Mouse (Mus musculus): ENCODE results near the gene Frem2.

GRCm38 (mm10) chr3:53472061-53472460, 185.1 kb downstream of the Frem2 start:
- TF ChIP-seq GATA1 (IDR thresholded peaks at IDR 0.05; ENCODE audit: low read length) (no peak), TAL1 (IDR thresholded peaks at IDR 0.05; ENCODE audit: low read length) (no peak)

Data from erythroblast, embryonic 14.5 days (primary cell).